Mouse (Mus musculus) urinary bladder, postnatal 36 days (tissue): ENCODE measurements at regions not wholly inside any gene's neighbourhood (a gene's known extent, or its start where the extent isn't known, plus 50 kb on each side); places are given as distances from the start of the nearest gene placed in this dataset.

Experiments used
- DNase-seq, 2 experiments: peaks; one replicate each; pipeline ENCODE4 v3.0.0; 2022; ENCODE audit warnings: low spot score in 2 of 2, mixed read lengths in 1 of 2

GRCm38 (mm10) chr3:35496027-35496824 lies 257.7 kb upstream of the Atp11b start:
- no peak for DNase-seq

- no peak for DNase-seq
These were observed 243.6 kb upstream of the Atp11b start for GRCm38 (mm10) chr3:35510314-35510713.

- DNase-seq: no peak
These were observed 237.4 kb upstream of the Atp11b start for GRCm38 (mm10) chr3:35516517-35516916.

- no peak for DNase-seq
These were observed 233.8 kb upstream of the Atp11b start for GRCm38 (mm10) chr3:35520131-35520530.

- DNase-seq: no peak
These were observed 206.2 kb upstream of the Atp11b start for GRCm38 (mm10) chr3:35547696-35548095.

GRCm38 (mm10) chr3:35551791-35552190 lies 202.1 kb upstream of the Atp11b start:
- DNase-seq: no peak

DNA sequence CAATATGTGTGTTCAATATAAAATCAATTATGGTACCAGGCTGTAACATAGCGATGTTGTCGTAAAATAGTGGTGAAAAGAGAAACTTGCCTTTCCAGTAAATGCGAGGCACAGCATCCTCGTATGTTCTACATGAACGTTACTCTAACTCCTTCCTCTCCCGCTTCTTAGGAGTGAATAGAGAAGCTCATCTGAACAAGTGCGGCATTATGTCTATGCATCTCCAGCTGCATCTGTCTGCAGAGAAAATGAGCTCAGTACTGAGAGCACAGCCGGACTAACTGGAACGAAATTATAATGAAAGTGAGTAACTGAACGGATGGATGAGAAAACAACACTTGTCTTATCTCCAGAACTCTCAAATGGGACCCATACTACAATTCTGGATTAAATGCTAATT lies 193.5 kb upstream of the Atp11b start:
- no peak for DNase-seq

- peak; percentile 23 to 44 for DNase-seq
These were observed 179.5 kb upstream of the Atp11b start for GRCm38 (mm10) chr3:35574402-35574801.
